18 mouse cellular contexts compared by ENCODE assay signal in genomic region chr11:38034526-38035286, GRCm38 (mm10).
DNase-seq lines count a peak whose midpoint lies in the region; ATAC-seq and TF ChIP-seq lines count a peak whose summit lies in the region.
"Had no signal": no experiment of that assay in that cellular context is flagged by ENCODE, and none has a peak within 500 bp of the region (broad histone marks: within the 10 kb centered on the region; RNA-seq: fewer than 3 reads in every experiment).

No protein-coding gene starts in this region.

- H3K4me3 ChIP-seq in forebrain, embryonic 14.5 days (ENCODE audit: low read depth, low read length): no peak overlapping the region
- H3K4me3 ChIP-seq in forebrain, postnatal 0 days (ENCODE audit: low read depth, low read length): no peak overlapping the region
- H3K4me3 ChIP-seq in forebrain, embryonic 16.5 days (replicated peaks; ENCODE audit: low read length): no peak overlapping the region
- no peak overlapping the region for H3K4me3 ChIP-seq in forebrain, embryonic 10.5 days
- H3K4me3 ChIP-seq in midbrain, embryonic 14.5 days (replicated peaks; ENCODE audit: low read depth, low read length): no peak overlapping the region
- H3K4me3 ChIP-seq in midbrain, embryonic 10.5 days: no peak overlapping the region
- H3K4me3 ChIP-seq: embryonic facial prominence, embryonic 10.5 days; embryonic facial prominence, embryonic 12.5 days had no signal

- no peaks in the 10 kb centered on the region for H3K27me3 ChIP-seq in forebrain, embryonic 14.5 days (replicated peaks; ENCODE audit: control insufficient read depth, insufficient read depth, low read length)
- H3K27me3 ChIP-seq in forebrain, postnatal 0 days (ENCODE audit: insufficient read depth, low read length): no peaks in the 10 kb centered on the region
- no peaks in the 10 kb centered on the region for H3K27me3 ChIP-seq in forebrain, embryonic 16.5 days (replicated peaks; ENCODE audit: control insufficient read depth, insufficient read depth, low read length)
- H3K27me3 ChIP-seq in forebrain, embryonic 10.5 days (ENCODE audit: poor library complexity, severe bottlenecking): no peaks in the 10 kb centered on the region
- H3K27me3 ChIP-seq in midbrain, embryonic 14.5 days (ENCODE audit: control insufficient read depth, insufficient read depth, low read length): no peaks in the 10 kb centered on the region
- no peaks in the 10 kb centered on the region for H3K27me3 ChIP-seq in midbrain, embryonic 10.5 days (ENCODE audit: low read depth, poor library complexity, severe bottlenecking)
- H3K27me3 ChIP-seq: embryonic facial prominence, embryonic 12.5 days had no signal

- no peaks in the 10 kb centered on the region for H3K9me3 ChIP-seq in forebrain, embryonic 14.5 days (replicated peaks; ENCODE audit: control insufficient read depth, low read length)
- no peaks in the 10 kb centered on the region for H3K9me3 ChIP-seq in forebrain, postnatal 0 days (ENCODE audit: low read length)
- H3K9me3 ChIP-seq in forebrain, embryonic 16.5 days (ENCODE audit: control insufficient read depth, low read length): no peaks in the 10 kb centered on the region
- H3K9me3 ChIP-seq in forebrain, embryonic 10.5 days: no peaks in the 10 kb centered on the region
- no peaks in the 10 kb centered on the region for H3K9me3 ChIP-seq in midbrain, embryonic 14.5 days (ENCODE audit: control insufficient read depth, low read length)
- H3K9me3 ChIP-seq in midbrain, embryonic 10.5 days (replicated peaks): no peaks in the 10 kb centered on the region
- H3K9me3 ChIP-seq: embryonic facial prominence, embryonic 10.5 days; embryonic facial prominence, embryonic 12.5 days had no signal

- no peaks in the 10 kb centered on the region for H3K36me3 ChIP-seq in forebrain, embryonic 14.5 days (ENCODE audit: control insufficient read depth, insufficient read depth, low read length)
- no peaks in the 10 kb centered on the region for H3K36me3 ChIP-seq in forebrain, postnatal 0 days (ENCODE audit: insufficient read depth)
- H3K36me3 ChIP-seq in forebrain, embryonic 16.5 days (ENCODE audit: control insufficient read depth, insufficient read depth): no peaks in the 10 kb centered on the region
- H3K36me3 ChIP-seq in forebrain, embryonic 10.5 days (replicated peaks): no peaks in the 10 kb centered on the region
- no peaks in the 10 kb centered on the region for H3K36me3 ChIP-seq in midbrain, embryonic 14.5 days (ENCODE audit: control insufficient read depth, insufficient read depth, low read length)
- no peaks in the 10 kb centered on the region for H3K36me3 ChIP-seq in midbrain, embryonic 10.5 days
- H3K36me3 ChIP-seq: embryonic facial prominence, embryonic 10.5 days; embryonic facial prominence, embryonic 12.5 days had no signal

- H3K27ac ChIP-seq in forebrain, embryonic 14.5 days (ENCODE audit: low read depth, low read length): 0 out of 2 replicates have a peak overlapping the region, but pooled peaks have one; percentile 14
- H3K27ac ChIP-seq in forebrain, postnatal 0 days (ENCODE audit: low read depth, low read length): no peak overlapping the region
- no peak overlapping the region for H3K27ac ChIP-seq in forebrain, embryonic 16.5 days (ENCODE audit: low read length)
- no peak overlapping the region for H3K27ac ChIP-seq in forebrain, embryonic 10.5 days
- H3K27ac ChIP-seq in midbrain, embryonic 14.5 days (replicated peaks; ENCODE audit: low read depth, low read length): no peak overlapping the region
- no peak overlapping the region for H3K27ac ChIP-seq in midbrain, embryonic 10.5 days (replicated peaks)
- H3K27ac ChIP-seq: embryonic facial prominence, embryonic 10.5 days; embryonic facial prominence, embryonic 12.5 days had no signal

- DNase-seq in forebrain, embryonic 14.5 days (ENCODE audit: low spot score): peak; percentile 51
- no peak for DNase-seq in forebrain, postnatal 0 days
- no peak for DNase-seq in forebrain, embryonic 10.5 days (ENCODE audit: extremely low spot score, low spot score)
- peak; percentile 37 for DNase-seq in midbrain, embryonic 14.5 days
- no peak for DNase-seq in midbrain, embryonic 10.5 days (ENCODE audit: low spot score)
- peak; percentile 74 for DNase-seq in brain, embryonic 14.5 days (ENCODE audit: low read depth)
- DNase-seq in ovary, adult 18-20 months (ENCODE audit: low spot score): no peak
- DNase-seq: adrenal gland, adult 2 months; adrenal gland, postnatal 10 days; adrenal gland, postnatal 25 days; cerebellum, adult 11-12 months; cerebellum, adult 2 months; cerebellum, adult 9-10 months; cerebellum, postnatal 10 days; cerebellum, postnatal 25 days had no signal

- H3K9ac ChIP-seq in forebrain, embryonic 14.5 days (ENCODE audit: low read length): no peak overlapping the region
- no peak overlapping the region for H3K9ac ChIP-seq in forebrain, postnatal 0 days
- H3K9ac ChIP-seq in forebrain, embryonic 16.5 days (replicated peaks; ENCODE audit: low read depth, low read length): no peak overlapping the region
- H3K9ac ChIP-seq in midbrain, embryonic 14.5 days (replicated peaks; ENCODE audit: low read length): no peak overlapping the region
- H3K9ac ChIP-seq: embryonic facial prominence, embryonic 12.5 days had no signal

- no peak for TF ChIP-seq CTCF in forebrain, postnatal 0 days (IDR thresholded peaks at IDR 0.05; ENCODE audit: low read depth)
- TF ChIP-seq CTCF in brain, embryonic 14.5 days (IDR thresholded peaks at IDR 0.05; ENCODE audit: borderline replicate concordance, extremely low read depth, insufficient read depth, insufficient read length): no peak

- WGBS in forebrain, embryonic 14.5 days: 31% methylated on average over 2 of the region's 2 CpGs
- 45% methylated on average over 2 of the region's 2 CpGs for WGBS in forebrain, postnatal 0 days
- 32% methylated on average over 2 of the region's 2 CpGs for WGBS in forebrain, embryonic 16.5 days
- 77% methylated on average over 2 of the region's 2 CpGs for WGBS in forebrain, embryonic 10.5 days
- WGBS in midbrain, embryonic 14.5 days: 51% methylated on average over 2 of the region's 2 CpGs
- 85% methylated on average over 2 of the region's 2 CpGs for WGBS in midbrain, embryonic 10.5 days

- ATAC-seq in forebrain, embryonic 14.5 days: peak; percentile 61; the same call in 1 of the 2 replicates
- no peak for ATAC-seq in forebrain, postnatal 0 days
- 0 out of 2 replicates have a peak, but pooled peaks have one; percentile 52 for ATAC-seq in forebrain, embryonic 16.5 days
- ATAC-seq in midbrain, embryonic 14.5 days (ENCODE audit: low FRiP score, low TSS enrichment): no peak

- H3K4me1 ChIP-seq in forebrain, embryonic 14.5 days (ENCODE audit: control insufficient read depth, insufficient read depth, low read length): no peaks in the 10 kb centered on the region
- H3K4me1 ChIP-seq in forebrain, postnatal 0 days (ENCODE audit: insufficient read depth): no peaks in the 10 kb centered on the region
- H3K4me1 ChIP-seq in forebrain, embryonic 16.5 days (replicated peaks; ENCODE audit: control insufficient read depth, insufficient read depth, low read length): no peaks in the 10 kb centered on the region
- H3K4me1 ChIP-seq in forebrain, embryonic 10.5 days: no peaks in the 10 kb centered on the region
- H3K4me1 ChIP-seq in midbrain, embryonic 14.5 days (ENCODE audit: control insufficient read depth, insufficient read depth, low read length): no peaks in the 10 kb centered on the region
- no peaks in the 10 kb centered on the region for H3K4me1 ChIP-seq in midbrain, embryonic 10.5 days
- H3K4me1 ChIP-seq: embryonic facial prominence, embryonic 10.5 days; embryonic facial prominence, embryonic 12.5 days had no signal

- H3K4me2 ChIP-seq in forebrain, embryonic 14.5 days (ENCODE audit: low read length): no peak overlapping the region
- no peak overlapping the region for H3K4me2 ChIP-seq in forebrain, postnatal 0 days (ENCODE audit: low read depth)
- no peak overlapping the region for H3K4me2 ChIP-seq in forebrain, embryonic 16.5 days (ENCODE audit: low read length)
- H3K4me2 ChIP-seq in midbrain, embryonic 14.5 days (ENCODE audit: low read length): no peak overlapping the region
- H3K4me2 ChIP-seq: embryonic facial prominence, embryonic 12.5 days had no signal

- no peak for TF ChIP-seq POLR2A in brain, embryonic 14.5 days (IDR thresholded peaks at IDR 0.05; ENCODE audit: borderline replicate concordance, extremely low read depth, insufficient read depth, insufficient read length, poor library complexity, severe bottlenecking)

Comparison
In these comparisons a context has a peak if more than half of its experiments do, and no peak if none do; other contexts are left out.
1. ATAC-seq: peak in forebrain, embryonic 14.5 days (single experiment) and forebrain, embryonic 16.5 days (single experiment); none in forebrain, postnatal 0 days (single experiment) and midbrain, embryonic 14.5 days (single experiment).
2. DNase-seq: peak in forebrain, embryonic 14.5 days (single experiment), midbrain, embryonic 14.5 days (single experiment) and brain, embryonic 14.5 days (single experiment); none in forebrain, postnatal 0 days (single experiment), forebrain, embryonic 10.5 days (single experiment), midbrain, embryonic 10.5 days (single experiment) and ovary, adult 18-20 months (single experiment).